Mouse (Mus musculus) limb, embryonic 14.5 days (tissue): ENCODE measurements around the gene Diras1. TPM values are rescaled to one million over a fixed set of nuclear protein-coding genes. Genes with fewer than 3 reads are reported as not detected.

ENCODE experiments used
- ATAC-seq: fragments of 200-750 bp; cut with Nextera tagmentation; 2 replicates; pipeline ENCODE4 v1.8.0; 2017; ENCODE audit warnings: low read depth, moderate number of reproducible peaks, moderate TSS enrichment; ENCODE audit not compliant: low FRiP score
- DNase-seq: peaks from one replicate; pipeline ENCODE4 v3.0.0-alpha.2; 2015; ENCODE audit warnings: low spot score
- H3K27ac ChIP-seq: fragments of 300-500 bp; sonication (generic); replicated peaks from 2 replicates; pipeline ENCODE4 v1.5.1; 2014; ENCODE audit warnings: low read depth, mild to moderate bottlenecking, low read length, moderate library complexity, mixed read lengths
- H3K27me3 ChIP-seq: fragments of 300-500 bp; sonication (generic); 2 replicates; pipeline ENCODE4 v1.6.1; 2014; ENCODE audit warnings: low read length, mixed read lengths; ENCODE audit not compliant: control insufficient read depth, insufficient read depth
- H3K36me3 ChIP-seq: fragments of 300-500 bp; sonication (generic); 2 replicates; pipeline ENCODE4 v1.6.1; 2014; ENCODE audit warnings: mild to moderate bottlenecking, low read length, moderate library complexity, mixed read lengths; ENCODE audit not compliant: control insufficient read depth, insufficient read depth
- H3K4me1 ChIP-seq: fragments of 300-500 bp; sonication (generic); 2 replicates; pipeline ENCODE4 v1.6.1; 2014; ENCODE audit warnings: antibody characterized with exemption, low read length, mixed read lengths; ENCODE audit not compliant: control insufficient read depth, insufficient read depth
- H3K4me2 ChIP-seq: fragments of 300-500 bp; sonication (generic); replicated peaks from 2 replicates; pipeline ENCODE4 v1.6.1; 2014; ENCODE audit warnings: low read depth, mild to moderate bottlenecking, low read length, moderate library complexity; ENCODE audit not compliant: severe bottlenecking
- H3K4me3 ChIP-seq: fragments of 300-500 bp; sonication (generic); replicated peaks from 2 replicates; pipeline ENCODE4 v1.5.1; 2014; ENCODE audit warnings: low read length
- H3K9ac ChIP-seq: fragments of 300-500 bp; sonication (generic); 2 replicates; pipeline ENCODE4 v1.6.1; 2014; ENCODE audit warnings: mild to moderate bottlenecking, low read depth, low read length, moderate library complexity; ENCODE audit not compliant: severe bottlenecking
- H3K9me3 ChIP-seq: fragments of 300-500 bp; sonication (generic); 2 replicates; pipeline ENCODE4 v1.6.1; 2016; ENCODE audit warnings: low read length; ENCODE audit not compliant: control insufficient read depth
- POLR2A ChIP-seq: fragments of 200-500 bp; IDR thresholded peaks from 2 replicates; pipeline ENCODE4 v1.8.0; 2012; ENCODE audit warnings: inconsistent platforms, mild to moderate bottlenecking, moderate library complexity, borderline replicate concordance; ENCODE audit not compliant: insufficient read depth, insufficient read length; ENCODE audit errors: extremely low read depth
- WGBS: fragments of 180-500 bp; shearing (Covaris S2); extraction: QIAGEN DNeasy Blood & Tissue Kit; methylation state at CpG from one replicate; pipeline ENCODE4 v1.1.7; 2014; 5-methylcytosine and 5-hydroxymethylcytosine counted together
- polyA plus RNA-seq, 2 experiments: library from polyadenylated mRNA; depleted of rRNA in 1 of 2; stranded (reverse) in 1 of 2; unstranded in 1 of 2; fragments of >200 nt; fragmentation: Nextera tagmentation in 1 of 2; extraction: Ambion mirVana in 1 of 2; gene quantifications; 2 replicates each; pipeline versions ENCODE4 v1.2.1 to v1.2.3; 2012 to 2014

The Diras1 gene
- polyA plus RNA-seq, 2 experiments, result 0.20 TPM; not detected in 1

DNA sequence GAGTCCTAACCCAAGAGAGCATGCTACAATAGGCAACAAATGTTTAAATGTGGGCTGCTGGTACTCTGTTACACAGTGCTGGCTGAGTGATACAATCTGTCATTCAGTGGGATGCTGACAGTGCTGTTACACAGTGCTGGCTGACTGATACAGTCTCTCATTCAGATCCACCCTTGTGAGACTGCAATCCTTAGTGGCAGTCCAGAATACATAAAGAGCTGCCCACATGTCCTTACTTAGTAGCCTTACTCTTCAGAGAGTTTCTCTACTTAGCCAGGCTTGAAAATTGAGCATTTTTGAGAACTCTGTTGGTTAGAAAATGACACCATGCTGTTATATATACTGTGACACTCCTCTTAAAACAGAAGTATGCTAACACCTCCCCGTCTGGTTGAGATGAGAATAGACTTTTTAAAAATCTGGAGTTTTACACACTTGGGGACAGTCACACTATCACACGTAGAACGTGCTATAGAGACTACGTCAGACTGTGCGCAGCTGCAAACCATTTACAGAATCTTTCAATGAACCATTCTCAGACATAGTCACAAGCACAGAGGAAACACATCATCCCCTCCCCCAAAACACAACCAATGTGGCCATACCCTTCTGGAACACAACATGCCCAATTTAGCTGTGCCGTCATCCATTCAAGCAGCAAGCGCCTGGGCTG is 19.3 kb downstream of the Diras1 start:
- DNase-seq (no peak), ATAC-seq (no peak)
- TF ChIP-seq POLR2A, result no peak
- H3K9me3 ChIP-seq, result no peaks in the 10 kb centered on the region
- no peaks in the 10 kb centered on the region for H3K36me3 ChIP-seq
- no peak overlapping the region for H3K4me3 ChIP-seq
- H3K4me2 ChIP-seq, result no peak overlapping the region
- H3K27ac ChIP-seq, result no peak overlapping the region
- 83% methylated on average over 7 of the region's 7 CpGs for WGBS
- H3K9ac ChIP-seq, result no peak overlapping the region
- no peaks in the 10 kb centered on the region for H3K27me3 ChIP-seq
- H3K4me1 ChIP-seq, result no peaks in the 10 kb centered on the region

DNA sequence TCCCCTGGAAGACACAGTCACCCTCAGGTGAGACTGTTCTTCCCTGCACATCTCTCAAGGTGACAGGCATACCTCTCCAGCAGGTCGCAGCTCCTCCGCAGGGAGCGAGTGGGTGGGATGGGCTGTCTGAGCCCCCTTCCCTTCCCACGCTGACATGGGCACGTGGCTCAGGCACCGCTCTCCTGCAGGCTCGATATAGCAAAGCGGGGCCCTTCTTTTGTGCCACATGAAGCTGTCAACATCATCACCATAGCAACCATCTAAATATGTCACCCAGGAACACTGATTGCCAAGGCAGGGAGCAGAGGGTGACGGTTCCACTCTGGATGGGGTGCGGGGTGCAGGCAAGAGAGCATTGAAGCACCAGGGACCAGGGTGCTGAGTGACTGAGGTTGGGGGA is 24.3 kb downstream of the Diras1 start:
- Histone ChIP-seq H3K4me1 (peaks cover 3% of the 10 kb centered on the region; the same call in 1 of the 2 replicates), H3K9ac (no peak overlapping the region), H3K4me2 (no peak overlapping the region), H3K27me3 (no peaks in the 10 kb centered on the region; the same call in 1 of the 2 replicates), H3K4me3 (no peak overlapping the region), H3K27ac (no peak overlapping the region), H3K36me3 (no peaks in the 10 kb centered on the region), H3K9me3 (no peaks in the 10 kb centered on the region)
- ATAC-seq (no peak), DNase-seq (no peak)
- TF ChIP-seq POLR2A, result no peak
- 65% methylated on average over 10 of the region's 10 CpGs for WGBS

DNA sequence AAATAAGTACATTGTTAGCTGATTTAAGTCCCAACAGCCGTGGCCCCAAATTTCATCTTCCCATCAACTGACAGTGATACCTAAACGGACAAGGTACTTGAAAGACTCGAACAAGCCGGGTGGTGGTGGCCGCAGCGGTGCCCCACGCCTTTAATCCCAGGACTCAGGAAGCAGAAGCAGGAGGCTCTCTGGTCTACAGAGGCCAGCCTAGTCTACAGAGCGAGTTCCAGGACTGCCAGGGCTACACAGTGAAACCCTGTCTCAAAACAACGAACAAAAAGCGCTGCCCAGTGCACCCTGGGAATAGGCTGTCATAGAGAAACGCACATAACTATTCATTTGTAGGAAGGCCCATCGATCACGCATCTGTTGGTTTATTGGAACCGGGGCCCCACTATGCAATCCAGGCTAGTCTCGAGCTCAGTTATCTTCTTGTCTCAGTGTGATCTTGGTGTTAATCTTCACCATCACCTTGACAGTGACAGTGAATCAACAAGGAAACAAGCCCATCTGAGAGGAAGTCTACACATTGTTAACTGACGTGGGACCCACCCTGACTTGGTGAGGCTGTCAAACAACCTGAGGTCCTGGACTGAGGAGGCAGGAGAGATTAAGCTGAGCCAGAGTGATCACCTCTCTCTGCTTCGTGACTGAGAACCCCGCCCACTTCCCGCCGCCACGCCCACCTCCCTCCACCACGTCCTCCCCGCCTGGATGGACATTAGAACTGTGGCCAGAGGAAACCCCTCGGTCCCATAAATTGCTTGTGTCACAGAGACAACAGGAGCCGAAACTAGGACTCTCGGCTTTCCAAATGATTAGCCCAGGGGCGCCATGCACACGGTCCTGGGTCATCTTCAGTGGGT is 25.0 kb downstream of the Diras1 start:
- Histone ChIP-seq H3K27ac (no peak overlapping the region), H3K9me3 (no peaks in the 10 kb centered on the region), H3K9ac (no peak overlapping the region), H3K4me2 (no peak overlapping the region), H3K4me3 (no peak overlapping the region), H3K36me3 (no peaks in the 10 kb centered on the region), H3K27me3 (no peaks in the 10 kb centered on the region; the same call in 1 of the 2 replicates), H3K4me1 (peaks cover 3% of the 10 kb centered on the region; the same call in 1 of the 2 replicates)
- WGBS, result 43% methylated on average over 28 of the region's 28 CpGs
- DNase-seq, result no peak
- ATAC-seq, result no peak
- TF ChIP-seq POLR2A, result no peak

DNA sequence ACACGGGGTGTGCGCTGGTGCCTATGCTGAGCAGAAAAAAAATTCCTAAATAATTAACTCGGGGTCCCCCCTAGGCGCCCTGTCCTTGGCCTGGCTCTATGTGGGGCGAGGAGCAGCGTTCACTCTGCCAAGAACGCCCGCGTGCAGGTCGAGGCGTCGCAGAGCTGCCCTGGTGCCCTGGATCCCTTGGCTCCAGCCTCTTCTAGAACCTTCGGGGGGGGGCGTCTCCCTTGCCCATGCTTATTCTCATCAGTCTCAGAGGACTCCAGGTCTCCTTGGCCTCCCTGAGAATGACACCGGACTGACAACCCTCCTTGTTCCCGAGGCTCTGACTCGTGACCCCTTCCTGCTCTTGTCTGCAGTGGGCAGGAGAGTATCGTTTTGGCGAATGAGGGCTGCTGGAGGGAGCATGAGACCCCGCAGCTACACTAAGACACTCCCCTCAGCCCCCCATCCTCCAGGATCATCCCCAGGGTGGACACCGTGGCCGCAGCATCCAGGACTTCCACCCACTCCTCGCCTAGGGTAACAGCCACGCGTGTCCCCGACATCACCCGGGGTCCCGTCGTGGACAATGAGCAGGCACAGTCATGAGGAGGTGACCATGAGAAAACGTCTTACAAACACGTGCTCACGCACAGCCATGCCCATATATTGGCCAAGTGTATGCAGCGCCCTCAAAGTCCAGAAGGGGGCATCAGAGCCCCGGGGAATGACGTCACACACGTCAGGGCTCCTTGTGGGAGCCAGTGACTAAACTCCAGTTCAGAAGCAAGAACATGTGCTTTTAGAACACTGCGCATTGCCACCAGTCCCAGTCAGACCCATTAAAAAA is 25.9 kb downstream of the Diras1 start:
- ATAC-seq, result peak; percentile 84
- no peak overlapping the region for H3K4me3 ChIP-seq

DNA sequence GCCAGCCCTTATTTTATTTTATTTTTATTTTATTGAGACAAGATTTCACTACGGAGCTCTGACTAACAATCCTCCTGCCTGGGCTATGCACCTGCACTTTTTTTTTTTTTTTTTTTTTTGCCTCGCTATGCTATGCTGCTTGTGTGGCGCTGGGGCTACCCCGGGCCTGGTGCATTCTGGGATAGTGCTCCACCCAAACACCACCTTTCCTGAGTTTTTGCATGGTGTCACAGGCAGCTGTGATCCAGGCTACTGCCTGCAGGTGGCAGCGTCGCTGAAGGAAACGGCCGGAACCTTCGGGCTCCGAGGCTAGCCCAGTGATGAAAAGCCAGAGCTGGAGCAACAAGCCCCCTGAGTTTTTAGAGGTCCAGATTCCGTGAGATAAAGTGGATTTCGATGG is 26.7 kb downstream of the Diras1 start:
- H3K4me1 ChIP-seq, result peaks cover 3% of the 10 kb centered on the region; the same call in 1 of the 2 replicates
- no peak overlapping the region for H3K27ac ChIP-seq
- no peak overlapping the region for H3K4me2 ChIP-seq
- no peak for TF ChIP-seq POLR2A
- no peak overlapping the region for H3K4me3 ChIP-seq
- H3K9ac ChIP-seq, result no peak overlapping the region
- no peaks in the 10 kb centered on the region; the same call in 1 of the 2 replicates for H3K27me3 ChIP-seq
- no peak for ATAC-seq
- no peaks in the 10 kb centered on the region for H3K36me3 ChIP-seq
- no peaks in the 10 kb centered on the region for H3K9me3 ChIP-seq
- 15% methylated on average over 12 of the region's 12 CpGs for WGBS
- peak; percentile 28 for DNase-seq

More for the DNA sequence above, 25.9 kb downstream of the Diras1 start:
- DNase-seq, result peak; percentile 74
- no peaks in the 10 kb centered on the region for H3K36me3 ChIP-seq
- H3K27ac ChIP-seq, result no peak overlapping the region
- TF ChIP-seq POLR2A, result no peak
- no peaks in the 10 kb centered on the region for H3K9me3 ChIP-seq
- peaks cover 3% of the 10 kb centered on the region; the same call in 1 of the 2 replicates for H3K4me1 ChIP-seq
- 31% methylated on average over 37 of the region's 37 CpGs for WGBS
- peak overlapping the region; percentile 34; the same call in 1 of the 2 replicates for H3K4me2 ChIP-seq
- no peaks in the 10 kb centered on the region; the same call in 1 of the 2 replicates for H3K27me3 ChIP-seq
- H3K9ac ChIP-seq, result no peak overlapping the region
